Mouse (Mus musculus): Measurements from ENCODE around the gene Ppp5c.

Gene Ppp5c

GRCm38 (mm10) chr7:16982859-16983568 is 44.7 kb downstream of the Ppp5c start, which contains the start of gene Gm42372:
Gene Gm42372, plus strand, starts transcription at chr7:16983086.
- no peak for DNase-seq (ENCODE audit: low spot score)

DNA sequence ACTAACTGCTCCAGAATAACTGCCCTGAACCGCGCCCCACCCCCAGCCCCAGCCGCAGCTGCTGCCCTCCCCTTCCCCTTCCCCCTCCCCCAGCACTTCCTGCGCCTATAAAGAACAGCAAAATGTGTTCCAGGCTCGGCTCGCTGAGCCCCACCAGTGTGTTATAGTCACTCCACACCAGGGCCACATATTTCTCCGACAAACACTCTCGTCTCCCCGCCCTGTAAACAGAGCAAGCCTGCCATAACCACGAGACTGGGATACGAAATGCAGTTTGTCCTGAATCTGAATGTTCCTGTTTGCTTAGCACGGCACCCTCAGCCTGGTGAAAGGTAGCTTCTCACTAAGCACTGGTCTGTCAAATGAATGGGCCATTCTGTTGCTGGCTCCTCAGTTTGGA is 47.4 kb downstream of the Ppp5c start:
- DNase-seq (ENCODE audit: low spot score), result peak; percentile 26

DNA sequence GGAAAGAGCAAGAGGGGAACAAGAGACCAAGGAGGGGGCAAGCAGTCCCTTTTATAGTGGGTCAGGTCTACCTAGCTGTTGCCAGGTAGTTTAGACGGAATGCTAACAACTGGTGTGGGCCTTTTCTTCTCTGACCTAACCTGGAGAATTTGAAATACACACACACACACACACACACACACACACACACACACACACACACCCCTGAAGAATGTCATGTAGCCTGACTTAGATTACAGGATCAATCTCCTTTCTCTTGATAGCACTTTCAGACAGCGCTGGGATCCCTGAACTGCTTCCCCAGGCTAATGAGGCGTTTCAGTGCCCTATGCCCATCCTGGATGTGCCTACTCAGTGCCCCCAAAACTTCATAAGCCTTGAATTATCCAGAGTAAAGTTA is 49.1 kb downstream of the Ppp5c start:
- no peak for DNase-seq (ENCODE audit: low spot score)

- no peak for DNase-seq (ENCODE audit: low spot score)
Measured at GRCm38 (mm10) chr7:16978173-16978572, 49.6 kb downstream of the Ppp5c start.

DNA sequence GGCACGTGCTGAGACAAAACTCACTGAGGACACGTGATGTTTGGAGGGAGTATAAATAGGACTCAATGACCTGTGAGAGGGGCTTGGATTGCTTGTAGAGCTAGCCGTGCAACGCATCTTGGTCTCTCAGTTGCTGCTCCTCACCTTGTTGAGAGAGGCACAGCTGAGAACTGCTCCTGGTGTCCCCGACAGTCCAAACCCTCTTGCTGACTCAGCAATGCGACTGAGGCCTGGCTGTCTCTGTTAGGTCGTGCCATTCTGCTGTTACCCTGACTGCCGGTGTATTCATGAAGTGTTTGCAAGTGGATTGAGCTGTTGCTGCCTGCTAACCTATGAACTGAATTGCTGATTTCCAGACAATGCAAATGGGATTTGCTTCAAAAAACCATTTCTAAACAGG is 51.4 kb downstream of the Ppp5c start:
- no peak for DNase-seq (ENCODE audit: low spot score)

DNA sequence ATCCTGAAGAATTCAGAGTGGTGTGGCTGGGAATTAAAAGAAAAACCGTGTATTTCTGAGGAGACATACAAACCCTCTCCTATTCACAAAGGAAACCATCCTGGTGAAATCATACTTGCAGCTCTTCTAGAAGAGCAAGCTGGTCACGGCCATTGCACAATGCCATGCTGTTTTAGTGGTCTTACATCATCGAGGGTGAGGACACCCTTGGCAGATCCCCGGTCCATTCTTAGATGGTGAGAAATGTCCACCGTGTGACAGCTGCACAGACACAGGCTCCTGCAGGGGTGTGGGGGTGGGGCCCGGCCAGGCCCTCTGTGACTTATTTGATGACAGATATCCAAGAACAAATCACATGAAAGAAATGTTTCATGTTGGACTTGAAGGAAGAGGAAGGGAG is 53.7 kb downstream of the Ppp5c start:
- no peak for DNase-seq (ENCODE audit: low spot score)

DNA sequence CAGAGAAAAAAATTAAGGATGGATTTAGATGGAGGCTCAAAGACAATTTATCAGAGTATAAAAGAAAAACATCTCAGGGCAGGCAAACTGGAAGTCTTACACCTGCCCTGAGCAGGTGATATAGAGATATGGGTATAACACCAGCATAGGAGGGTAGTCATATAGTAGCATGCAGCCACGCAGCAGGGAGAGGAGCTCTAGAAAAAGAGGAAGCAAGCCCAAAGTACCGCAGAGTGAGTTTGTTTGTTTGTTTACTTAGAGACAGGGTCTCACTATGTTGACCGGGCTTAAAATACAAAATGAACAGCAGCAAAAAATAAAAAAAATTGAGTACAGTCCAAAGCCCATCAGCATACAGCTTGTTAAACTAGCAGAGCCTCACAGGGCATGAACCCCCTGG is 56.6 kb downstream of the Ppp5c start:
- no peak for DNase-seq (ENCODE audit: low spot score)

DNA sequence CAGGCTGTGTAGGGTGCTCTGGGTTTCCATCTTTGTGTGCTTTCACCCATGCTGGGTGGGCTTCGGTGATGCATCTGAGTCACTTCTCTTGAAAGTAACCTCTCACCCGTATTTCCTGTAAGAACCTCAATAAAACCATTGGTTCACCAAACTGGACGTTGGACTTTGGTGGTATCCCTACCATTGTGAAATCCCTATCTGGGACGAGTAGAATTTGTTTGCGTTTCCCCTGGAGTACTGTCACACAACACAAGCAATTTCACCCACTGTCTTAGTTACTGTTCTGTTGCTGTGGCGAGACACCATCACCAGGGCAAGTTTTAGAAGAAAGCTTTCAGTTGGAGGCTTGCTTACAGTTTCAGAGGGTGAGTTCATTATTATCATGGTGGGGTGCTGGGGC is 59.3 kb downstream of the Ppp5c start:
- no peak for DNase-seq (ENCODE audit: low spot score)

DNA sequence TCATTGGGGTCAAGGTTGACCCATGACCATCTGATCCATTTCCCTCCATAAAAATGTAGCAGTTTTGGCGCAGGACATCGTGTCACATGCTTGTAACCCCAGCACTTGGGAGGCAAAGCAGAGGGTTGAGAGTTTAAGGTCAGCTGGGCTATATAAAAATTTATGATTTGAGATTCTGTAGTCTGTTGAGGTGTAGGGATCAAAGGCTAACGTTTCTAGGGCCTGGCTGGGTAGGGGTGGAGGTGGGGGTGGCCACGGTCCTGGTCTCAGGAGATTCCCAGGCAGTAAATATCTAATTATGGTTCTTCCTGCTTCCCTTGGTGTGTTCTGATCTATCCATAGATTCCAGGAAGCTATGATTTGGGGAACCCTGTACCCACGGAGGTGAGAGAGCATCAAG is 66.0 kb downstream of the Ppp5c start:
- DNase-seq (ENCODE audit: low spot score), result no peak

GRCm38 (mm10) chr7:16959539-16960187 is 68.1 kb downstream of the Ppp5c start, which contains the start of gene Pnmal1:
Gene Pnmal1, plus strand, starts transcription at chr7:16959679.
- DNase-seq (ENCODE audit: low spot score), result no peak

- DNase-seq (ENCODE audit: low spot score), result no peak
Measured at GRCm38 (mm10) chr7:16956410-16957265, 71.1 kb downstream of the Ppp5c start.

GRCm38 (mm10) chr7:16955712-16956111 is 72.0 kb downstream of the Ppp5c start:
- no peak for DNase-seq (ENCODE audit: low spot score)
